Mouse (Mus musculus) ovary, postnatal 36 days (tissue): Measurements from ENCODE around the gene Plekhj1.
"Not testable (repeated sequence)": the region's sequence is repeated elsewhere in the genome, so short reads cannot be mapped to it uniquely, and the experiment has no call there.

Source experiments
- DNase-seq: peaks from one replicate; pipeline ENCODE4 v3.0.0; 2022; ENCODE audit warnings: low spot score, mixed read lengths

Plekhj1 gene

DNA sequence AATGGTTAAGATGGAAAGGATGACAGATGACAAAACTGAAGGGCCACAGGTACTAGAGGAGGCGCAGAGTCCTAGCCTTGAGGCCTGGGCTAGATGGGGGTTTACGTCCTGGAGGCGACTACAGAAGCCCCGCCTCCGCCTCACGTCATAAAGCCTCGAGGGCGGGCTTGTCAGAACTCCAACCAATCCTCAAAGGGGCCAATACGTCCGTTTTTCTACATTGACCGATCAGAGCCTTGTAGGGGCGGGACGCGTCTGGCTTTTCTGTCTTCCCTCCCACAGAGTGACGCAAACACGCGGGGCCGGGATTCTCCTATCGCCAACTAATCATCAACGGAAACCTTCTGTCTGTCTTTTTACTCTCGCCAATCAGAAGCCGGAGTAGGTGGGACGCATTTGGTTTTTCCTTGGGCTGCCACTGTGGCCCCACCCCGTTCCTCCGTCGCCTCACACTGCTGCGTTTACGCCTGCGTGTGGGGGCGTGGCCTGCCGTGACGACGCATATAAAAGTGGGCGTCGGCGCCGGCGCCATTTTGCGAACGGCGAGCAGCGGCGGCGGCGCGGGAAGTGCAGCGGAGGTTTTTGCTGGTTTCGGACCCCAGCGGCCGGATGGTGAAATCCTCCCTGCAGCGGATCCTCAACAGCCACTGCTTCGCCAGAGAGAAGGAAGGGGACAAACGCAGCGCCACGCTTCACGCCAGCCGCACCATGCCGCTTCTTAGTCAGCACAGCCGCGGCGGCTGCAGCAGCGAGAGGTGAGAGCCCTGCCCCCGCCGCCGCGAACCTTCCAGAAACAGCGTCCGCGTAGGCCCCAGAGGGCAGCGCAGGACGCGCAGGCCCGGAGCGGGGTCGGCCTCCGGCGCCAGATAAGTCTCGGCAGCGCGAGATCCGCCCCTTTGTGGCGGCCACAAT, 28.0 kb upstream of the Plekhj1 start, which contains the start of gene Oaz1:
TSS of gene Oaz1 (plus strand) at position 506 of the 912 bp plus-strand sequence.
- DNase-seq: peak; percentile 96

DNA sequence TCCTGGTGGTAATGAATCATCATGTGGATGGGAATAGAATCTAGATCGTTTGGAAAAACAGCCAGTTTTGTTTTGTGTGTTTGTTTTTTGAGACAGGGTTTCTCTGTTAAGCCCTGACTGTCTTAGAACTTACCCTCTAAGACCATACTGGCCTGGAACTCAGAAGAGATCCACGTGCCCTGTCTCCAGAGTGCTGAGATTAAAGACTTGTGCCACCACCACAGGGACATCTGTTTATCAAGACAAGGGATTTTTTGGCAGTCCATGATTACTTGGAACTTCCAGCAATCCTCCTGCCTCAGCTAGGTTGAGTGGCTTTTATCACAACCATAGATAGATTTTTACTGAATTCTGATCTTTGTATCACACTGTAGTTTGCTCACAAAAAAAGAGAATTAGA, 26.4 kb upstream of the Plekhj1 start:
- DNase-seq: no peak

DNA sequence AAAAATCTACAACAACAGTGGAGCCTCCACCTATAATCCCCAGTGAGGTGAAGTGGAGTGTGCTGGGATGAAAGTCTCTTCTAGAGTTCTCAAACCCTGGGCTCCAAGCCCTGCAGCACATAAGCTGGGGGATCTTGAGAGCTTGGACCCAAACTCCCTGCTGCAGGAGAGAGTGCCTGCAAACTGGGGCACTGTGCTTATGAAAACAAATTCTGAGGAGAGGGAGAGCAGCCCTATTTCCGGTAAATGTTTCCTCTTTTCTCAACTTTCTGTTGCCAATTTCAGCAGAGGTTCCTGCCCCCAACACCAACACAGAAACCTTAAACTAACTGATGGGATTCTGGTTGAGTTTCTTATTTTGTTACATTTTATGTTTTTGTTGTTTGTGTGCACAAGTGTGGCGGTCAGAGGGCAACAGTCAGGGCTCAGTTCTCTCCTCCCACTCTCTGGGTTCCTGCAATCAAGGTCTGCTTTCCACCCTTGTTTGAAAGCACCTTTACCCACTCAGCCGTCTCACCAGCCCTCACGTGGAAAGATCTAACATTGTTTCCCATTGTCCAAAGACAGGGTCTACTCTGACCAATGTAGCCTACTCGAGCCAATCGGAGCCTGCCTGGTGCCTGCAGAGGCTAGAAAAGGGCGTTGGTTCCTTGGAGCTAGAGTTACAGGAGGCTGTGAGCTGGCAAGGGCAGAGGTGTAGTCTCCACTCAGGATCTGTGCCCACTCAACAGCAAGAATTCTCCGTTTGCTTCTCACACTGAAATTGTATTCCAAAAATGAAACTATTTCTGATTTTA, 25.6 kb upstream of the Plekhj1 start:
- no peak for DNase-seq

DNA sequence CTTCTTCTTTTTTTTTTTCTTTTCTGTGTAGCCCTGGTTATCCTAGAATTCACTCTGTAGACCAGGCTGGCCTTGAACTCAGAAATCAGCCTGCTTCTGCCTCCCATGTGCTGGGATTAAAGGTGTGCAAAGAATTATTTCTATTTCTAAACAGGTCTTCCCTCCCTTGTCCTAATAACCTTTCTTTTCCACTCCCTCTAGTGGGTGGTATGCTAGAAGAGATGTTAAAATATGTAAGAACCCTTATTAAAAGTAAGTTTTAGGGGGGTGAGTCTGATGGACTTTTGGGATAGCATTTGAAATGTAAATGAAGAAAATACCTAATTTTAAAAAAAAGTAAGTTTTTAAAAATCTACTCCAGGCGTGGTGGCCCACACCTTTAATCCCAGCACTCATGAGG, 24.9 kb upstream of the Plekhj1 start:
- DNase-seq: no peak

DNA sequence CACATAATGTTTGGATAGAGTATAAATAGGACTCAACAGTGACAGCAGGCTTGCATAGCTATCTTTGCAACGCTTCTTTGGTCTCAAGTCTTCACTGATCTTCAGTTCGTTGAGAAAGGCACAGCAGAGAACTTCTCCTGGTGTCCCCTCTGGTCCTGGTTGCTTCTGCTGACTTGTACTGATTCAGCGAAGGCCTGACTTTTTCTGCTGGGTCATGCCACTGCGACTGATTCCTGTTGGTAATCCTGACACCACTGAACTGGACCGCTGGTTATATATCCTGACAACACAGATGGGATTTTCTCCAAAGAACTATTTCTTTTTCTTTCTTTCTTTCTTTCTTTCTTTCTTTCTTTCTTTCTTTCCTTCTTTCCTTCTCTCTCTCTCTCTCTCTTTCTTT, 24.1 kb upstream of the Plekhj1 start:
- no peak for DNase-seq

DNA sequence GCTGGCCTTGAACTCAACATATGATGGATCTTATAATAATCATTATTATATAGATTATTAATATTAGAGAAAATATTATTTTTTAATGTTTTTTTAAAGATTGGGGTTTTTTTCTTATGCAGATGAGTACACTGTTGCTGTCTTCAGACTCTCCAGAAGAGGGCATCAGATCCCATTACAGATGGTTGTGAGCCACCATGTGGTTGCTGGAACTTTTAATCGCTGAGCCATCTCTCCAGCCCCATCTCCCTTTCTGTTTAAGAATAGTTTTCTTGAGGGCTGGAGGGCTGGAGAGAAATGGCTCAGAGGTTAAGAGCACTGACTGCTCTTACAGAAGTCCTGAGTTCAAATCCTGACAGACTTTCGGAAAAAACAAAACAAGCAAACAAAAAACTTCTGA, 23.6 kb upstream of the Plekhj1 start:
- no peak for DNase-seq

DNA sequence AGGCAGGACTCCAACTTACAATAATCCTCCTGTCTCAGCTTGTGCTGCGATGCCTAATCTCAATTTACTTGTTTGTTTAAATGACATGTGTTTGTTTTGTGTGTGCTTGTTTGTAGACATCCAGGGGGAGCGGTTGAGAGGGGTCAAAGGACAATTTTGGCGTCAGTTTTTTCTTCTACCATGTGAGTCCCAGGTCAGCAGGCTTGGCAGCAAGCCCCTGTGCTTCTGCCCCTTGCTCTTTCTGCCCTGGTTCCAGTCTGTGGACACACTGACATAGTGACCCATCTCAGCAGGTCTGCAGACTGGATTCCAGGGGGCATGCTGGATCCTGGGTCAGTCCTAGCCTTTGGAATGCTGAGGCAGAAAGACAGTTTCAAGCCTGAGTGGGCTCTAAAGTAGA, 21.0 kb upstream of the Plekhj1 start:
- DNase-seq: no peak

DNA sequence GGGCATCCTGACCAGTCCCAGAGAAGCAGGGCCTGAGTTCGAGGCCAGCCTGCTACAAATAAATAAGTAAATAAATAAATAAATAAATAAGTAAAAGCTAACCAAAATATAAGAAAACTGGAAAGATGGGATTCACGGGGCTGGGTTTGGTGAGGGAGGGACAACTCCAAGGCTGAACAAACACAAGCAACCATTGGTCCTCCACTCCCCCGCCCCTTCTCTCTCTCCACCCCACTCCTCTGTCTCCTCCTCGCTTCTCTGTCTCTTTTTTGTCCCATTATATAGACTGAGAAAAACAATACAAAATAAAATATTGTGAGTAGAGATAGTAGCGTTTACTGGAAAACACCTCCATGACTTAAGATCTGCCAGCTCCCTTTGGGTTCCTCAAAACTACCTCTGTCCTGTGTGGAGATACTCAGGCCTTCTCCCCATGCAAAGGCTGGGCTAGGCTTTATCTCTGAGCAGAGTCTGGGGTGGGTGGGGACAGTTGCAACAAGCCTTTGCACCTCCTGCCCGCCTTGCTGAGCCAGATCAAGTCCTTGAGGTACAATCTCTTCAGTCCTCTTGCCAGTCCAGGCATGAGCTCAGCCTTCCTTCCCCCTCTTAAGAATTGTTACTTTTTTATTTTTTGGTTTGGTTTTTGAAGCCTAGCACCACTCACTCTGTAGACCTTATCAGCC, 20.3 kb upstream of the Plekhj1 start:
- no peak for DNase-seq

DNA sequence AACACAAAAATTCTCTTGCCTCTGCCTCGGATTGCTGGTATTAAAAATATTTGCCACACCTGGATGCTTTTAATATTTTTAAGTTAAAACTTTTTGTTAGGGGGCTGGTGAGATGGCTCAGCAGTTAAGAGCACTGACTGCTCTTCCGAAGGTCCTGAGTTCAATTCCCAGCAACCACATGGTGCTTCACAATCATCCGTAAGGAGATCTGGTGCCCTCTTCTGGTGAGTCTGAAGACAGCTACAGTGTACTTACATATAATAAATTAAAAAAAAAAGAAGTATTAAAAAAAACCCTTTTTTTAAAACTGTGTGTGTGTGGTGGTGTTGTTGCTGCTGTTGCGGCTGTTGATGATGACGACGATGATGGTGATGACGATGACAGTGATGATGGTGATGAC, 19.5 kb upstream of the Plekhj1 start:
- not testable (repeated sequence) for DNase-seq

DNA sequence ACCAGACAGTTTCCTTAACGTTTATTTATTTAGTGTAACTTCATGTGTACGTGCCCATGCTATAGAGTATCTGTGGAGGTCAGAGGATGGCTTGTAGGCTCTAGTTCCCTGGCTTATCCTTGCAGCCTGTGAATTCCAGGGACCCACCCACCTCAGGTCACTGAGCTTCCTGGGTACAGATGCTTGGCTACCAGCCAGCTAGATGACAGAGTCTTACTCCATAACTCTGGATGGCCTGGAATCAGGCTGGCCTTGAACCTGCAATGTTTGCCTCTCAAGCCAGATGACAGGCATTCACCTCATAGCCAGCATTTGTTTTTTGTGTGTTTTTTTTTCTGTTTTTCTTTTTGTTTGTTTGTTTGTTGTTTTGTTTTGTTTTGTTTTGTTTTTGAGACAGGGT, 18.7 kb upstream of the Plekhj1 start:
- no peak for DNase-seq

DNA sequence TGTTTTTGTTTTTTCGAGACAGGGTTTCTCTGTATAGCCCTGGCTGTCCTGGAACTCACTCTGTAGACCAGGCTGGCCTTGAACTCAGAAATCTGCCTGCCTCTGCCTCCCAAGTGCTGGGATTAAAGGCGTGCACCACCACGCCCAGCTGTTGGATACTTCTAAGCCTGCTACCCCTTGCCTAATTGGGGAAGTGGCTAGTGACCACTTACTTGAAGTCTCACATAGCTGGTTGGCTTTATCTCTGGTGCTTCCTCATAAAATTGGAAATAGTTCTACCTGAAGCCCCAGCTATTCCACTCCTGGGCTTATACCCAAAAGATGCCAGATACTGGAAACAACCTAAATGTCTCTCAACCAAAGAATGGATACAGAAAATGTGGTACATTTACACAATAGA, 17.9 kb upstream of the Plekhj1 start:
- not testable (repeated sequence) for DNase-seq

DNA sequence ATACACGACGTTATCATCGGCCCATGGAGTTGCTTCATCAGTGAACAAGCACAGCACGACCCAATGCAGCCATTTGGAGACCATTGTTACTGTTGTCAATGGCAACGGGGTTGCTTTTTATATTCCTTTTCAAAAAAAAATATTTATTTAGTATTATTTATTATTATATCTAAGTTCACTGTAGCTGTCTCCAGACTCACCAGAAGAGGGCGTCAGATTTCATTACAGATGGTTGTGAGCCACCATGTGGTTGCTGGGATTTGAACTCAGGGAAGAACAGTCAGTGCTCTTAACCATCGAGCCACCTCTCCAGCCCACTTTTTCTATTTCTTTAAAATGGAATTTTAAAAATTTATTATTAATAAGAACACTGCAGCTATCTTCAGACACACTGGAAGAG, 16.4 kb upstream of the Plekhj1 start:
- DNase-seq: no peak

DNA sequence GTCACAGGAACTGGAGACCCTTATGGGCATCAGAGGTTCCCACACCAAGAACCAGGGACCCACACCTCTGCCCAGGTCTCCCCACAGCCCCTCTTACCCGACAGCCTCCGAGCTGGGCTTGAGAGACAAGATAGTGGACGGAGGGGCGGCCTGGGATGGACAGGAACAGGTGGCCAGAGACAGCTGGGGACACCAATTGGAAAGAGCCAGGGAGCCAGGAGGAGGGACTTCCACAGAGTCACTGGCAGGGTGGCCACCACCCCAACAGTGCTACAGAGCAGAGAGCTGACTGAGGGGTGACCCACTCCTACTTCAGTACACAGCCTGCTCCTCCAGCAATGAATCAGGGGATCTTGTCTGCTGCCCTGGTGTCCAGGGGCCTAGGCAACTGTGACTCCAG, 14.9 kb upstream of the Plekhj1 start, which contains the start of gene Jsrp1:
TSS of gene Jsrp1 (minus strand) at position 133 of the 400 bp plus-strand sequence.
- no peak for DNase-seq

DNA sequence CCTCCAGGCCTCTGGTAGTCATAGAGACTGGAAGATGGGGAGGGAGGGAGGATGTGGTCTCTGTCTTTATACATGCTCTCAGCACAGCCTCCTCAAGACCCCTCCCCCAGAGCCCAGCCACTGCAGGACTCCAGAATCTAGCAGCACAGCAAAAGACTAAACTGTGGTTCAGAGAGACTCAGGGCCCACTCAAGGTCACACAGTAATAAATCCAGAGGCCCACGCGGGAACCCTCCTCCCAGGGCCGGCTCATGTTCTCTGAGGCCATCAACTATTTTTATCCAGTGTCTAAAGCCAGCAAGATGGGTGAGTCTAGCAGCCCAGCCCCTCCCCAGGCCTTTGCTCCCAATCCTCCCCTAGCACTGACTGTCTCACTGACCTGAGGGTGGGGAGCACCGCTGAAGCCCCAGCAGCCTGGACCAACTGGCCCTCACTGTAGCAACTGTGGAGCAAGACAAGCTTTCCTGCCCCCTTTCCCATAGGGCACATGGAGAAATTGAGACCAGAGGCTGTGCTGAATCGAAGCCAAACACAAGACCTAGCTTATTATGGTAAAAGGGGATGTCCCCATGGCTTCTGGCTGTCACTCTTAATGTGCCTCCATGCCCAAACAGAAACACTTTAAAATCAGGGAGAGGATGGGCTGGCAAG, 14.1 kb upstream of the Plekhj1 start:
- DNase-seq: no peak

DNA sequence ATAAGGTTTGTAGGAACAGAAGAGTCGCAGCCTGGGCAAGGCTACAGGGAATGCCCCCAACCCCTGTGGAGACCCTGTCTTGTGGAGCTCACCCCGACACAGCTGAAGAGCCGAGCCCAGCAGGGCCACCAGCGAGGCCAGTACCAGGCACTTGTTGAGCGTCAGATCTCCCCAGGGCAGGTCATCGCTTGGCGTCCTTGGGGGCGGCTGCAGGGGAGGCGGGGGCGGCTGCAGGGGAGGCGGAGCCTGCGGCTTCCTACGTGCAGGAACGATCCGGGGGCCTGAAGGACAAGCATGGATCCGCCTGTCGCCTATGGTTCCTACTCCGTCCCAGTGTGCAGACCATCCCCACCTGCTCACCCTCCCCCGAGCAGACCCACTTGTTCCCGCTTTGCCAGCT, 11.7 kb upstream of the Plekhj1 start:
- DNase-seq: peak; percentile 74

DNA sequence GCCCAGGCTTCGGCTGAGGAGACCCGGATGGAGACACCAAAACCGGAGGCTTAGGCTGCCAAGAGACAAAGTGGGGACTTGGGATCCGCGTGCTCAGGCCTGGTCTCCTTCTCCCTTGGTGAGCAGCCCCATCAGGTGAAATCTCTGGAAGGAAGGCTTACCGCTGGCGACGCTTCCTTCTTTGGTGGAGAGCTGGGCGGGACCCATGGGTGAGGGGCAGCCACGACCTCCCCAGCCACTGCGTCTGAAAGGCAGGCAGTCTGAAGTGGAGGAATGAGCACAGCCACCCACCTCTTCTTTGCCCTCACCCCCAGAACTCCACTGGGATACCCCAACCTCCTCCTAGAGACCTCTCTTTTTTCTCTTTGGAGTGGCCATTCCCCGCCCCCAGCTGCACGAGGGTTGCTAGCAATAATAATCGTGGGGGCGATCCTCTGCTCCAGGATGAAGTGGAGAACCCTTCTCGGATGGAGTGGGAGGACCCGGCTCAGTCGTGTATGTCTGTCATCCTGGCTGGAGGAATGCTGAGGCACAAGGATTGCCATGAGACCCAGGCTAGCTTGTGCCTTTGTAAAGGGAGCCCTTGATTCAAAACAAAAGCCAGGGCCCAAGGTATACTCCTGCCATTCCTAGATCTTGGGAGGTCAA, 10.7 kb upstream of the Plekhj1 start:
- no peak for DNase-seq

DNA sequence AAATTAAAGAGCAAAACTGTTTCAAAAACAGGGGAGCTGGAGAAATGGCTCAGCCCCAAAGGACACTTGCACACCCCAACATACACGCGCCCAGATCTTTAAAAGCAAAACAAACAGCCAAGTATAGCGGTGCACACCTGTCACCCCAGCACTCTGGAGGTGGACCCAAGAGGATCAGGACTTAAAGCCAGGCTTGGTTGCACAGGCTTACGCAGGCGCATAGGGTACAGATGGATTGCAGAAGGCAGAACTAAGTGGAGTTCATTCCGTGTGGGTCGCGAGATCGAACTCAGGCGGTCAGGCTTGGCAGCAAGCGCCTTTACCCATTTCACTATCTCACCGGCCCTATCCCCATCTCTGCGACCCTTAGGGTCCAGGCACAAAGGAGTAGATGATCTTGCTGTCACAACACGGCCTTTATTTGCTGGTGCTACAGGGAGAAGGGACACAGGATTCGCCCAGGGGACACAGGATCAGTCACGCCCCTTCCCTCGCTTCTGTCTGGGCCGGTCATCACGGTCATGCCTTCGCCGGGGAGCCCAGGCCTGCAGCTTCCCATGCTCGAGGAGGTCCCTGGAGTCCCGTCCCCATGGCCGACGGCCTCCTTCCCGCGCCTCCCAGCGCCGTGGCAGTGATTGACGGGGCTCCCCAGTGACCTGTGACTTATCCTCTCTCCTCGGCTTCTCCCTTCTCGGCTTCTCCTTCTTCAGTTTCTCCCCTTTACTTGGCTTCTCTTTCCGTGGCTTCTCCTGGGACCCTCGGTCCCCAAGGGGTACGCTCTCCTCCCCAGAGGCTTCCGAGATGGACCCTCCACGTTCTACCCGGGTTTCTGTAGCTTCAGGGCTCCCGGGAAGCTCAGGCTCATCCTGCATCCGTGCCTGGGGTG, 9.9 kb upstream of the Plekhj1 start:
- DNase-seq: no peak

DNA sequence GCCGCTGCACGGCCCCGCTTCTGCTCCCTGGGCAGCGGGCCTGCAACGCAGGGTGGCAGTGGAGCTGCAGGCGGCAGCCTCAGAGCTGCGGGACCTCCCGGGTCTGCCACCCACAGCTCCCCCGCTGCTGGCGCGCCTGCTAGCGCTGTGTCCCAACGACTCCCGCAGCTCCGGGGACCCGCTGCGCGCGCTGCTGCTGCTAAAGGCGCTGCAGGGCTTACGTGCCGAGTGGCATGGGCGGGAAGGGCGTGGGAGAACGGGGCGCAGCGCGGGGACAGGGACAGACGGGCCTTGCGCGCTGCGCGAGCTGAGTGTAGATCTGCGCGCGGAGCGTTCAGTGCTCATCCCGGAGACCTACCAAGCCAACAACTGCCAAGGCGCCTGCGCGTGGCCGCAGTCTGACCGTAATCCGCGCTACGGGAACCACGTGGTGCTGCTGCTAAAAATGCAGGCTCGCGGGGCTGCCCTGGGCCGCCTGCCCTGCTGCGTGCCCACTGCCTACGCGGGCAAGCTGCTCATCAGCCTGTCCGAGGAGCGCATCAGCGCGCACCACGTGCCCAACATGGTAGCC, 8.7 kb upstream of the Plekhj1 start:
- peak; percentile 78 for DNase-seq

DNA sequence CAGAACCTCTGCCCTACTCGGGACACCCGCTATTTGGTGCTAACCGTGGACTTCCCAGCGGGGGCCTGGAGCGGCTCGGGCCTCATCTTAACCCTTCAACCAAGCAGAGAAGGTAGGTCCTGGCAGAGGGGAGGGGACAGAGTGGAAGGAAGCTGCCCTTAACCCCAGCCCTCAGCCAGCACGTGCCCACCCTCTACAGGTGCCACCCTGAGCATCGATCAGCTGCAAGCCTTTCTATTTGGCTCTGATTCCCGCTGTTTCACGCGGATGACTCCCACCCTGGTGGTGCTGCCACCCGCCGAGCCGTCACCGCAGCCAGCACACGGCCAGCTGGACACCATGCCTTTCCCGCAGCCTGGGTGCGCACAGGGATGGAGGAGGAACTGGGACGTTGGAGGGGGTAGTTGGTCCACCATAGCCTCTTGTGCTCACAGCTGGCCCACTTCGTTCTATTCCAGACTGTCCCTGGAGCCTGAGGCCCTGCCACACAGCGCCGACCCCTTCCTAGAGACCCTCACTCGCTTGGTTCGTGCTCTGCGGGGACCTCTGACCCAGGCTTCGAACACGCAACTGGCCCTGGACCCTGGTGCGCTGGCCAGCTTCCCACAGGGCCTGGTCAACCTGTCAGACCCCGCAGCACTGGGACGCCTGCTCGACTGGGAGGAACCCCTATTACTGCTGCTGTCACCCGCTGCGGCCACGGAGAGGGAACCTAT, 8.1 kb upstream of the Plekhj1 start:
- no peak for DNase-seq
